Comparison of ENCODE assay signal across 7 mouse cellular contexts in the genomic region with DNA sequence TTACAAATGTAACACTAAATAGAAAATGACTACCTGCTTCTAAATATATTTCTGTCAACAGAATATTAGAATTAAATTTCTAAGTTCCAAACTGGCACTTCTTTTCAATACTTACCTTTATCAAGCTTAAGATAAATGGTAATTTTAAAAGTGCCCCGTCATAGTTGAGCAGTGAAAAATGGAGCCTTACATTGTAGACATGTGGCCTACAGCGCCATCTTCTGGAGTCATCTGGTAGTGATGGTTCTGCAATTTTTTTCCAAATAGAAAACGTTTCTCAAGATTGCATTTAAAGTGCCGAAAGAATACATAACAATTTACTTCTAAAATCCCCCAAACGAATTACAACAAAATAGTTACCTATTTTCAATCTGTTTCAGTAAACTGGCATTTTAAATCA.
DNase-seq lines count a peak whose midpoint lies in the region; ATAC-seq and TF ChIP-seq lines count a peak whose summit lies in the region.

No protein-coding gene starts in this region.

- no peak for TF ChIP-seq EP300 in stomach, postnatal 0 days (optimal IDR thresholded peaks at IDR 0.05)

- no peak overlapping the region for H3K27ac ChIP-seq in intestine, postnatal 0 days (ENCODE audit: low read depth, low read length)
- H3K27ac ChIP-seq in intestine, embryonic 15.5 days, result no peak overlapping the region
- H3K27ac ChIP-seq in limb, embryonic 11.5 days (replicated peaks; ENCODE audit: low read depth, low read length), result no peak overlapping the region
- H3K27ac ChIP-seq in stomach, postnatal 0 days (replicated peaks), result no peak overlapping the region

- H3K4me2 ChIP-seq in intestine, postnatal 0 days (replicated peaks; ENCODE audit: low read depth), result no peak overlapping the region
- no peak overlapping the region for H3K4me2 ChIP-seq in intestine, embryonic 15.5 days (replicated peaks)
- no peak overlapping the region for H3K4me2 ChIP-seq in limb, embryonic 11.5 days (ENCODE audit: low read depth, severe bottlenecking)
- H3K4me2 ChIP-seq in stomach, postnatal 0 days (replicated peaks; ENCODE audit: low read depth), result no peak overlapping the region

- TF ChIP-seq CTCF in intestine, postnatal 0 days (IDR thresholded peaks at IDR 0.05; ENCODE audit: low read depth), result peak; percentile 85
- TF ChIP-seq CTCF in E14TG2a.4 (conservative IDR thresholded peaks at IDR 0.05; ENCODE audit: low read length), result peak; percentile 68
- peak; percentile 88 for TF ChIP-seq CTCF in stomach, postnatal 0 days (IDR thresholded peaks at IDR 0.05; ENCODE audit: low read depth)

- no peak for ATAC-seq in intestine, postnatal 0 days
- no peak for ATAC-seq in intestine, embryonic 15.5 days
- peak; percentile 80 for ATAC-seq in common myeloid progenitor, adult 5-6 weeks (replicated peaks; ENCODE audit: low read depth, poor library complexity, severe bottlenecking)
- no peak for ATAC-seq in limb, embryonic 11.5 days (ENCODE audit: insufficient number of reproducible peaks, low FRiP score, low TSS enrichment, low read depth)
- no peak for ATAC-seq in stomach, postnatal 0 days (ENCODE audit: low FRiP score, low TSS enrichment)

- WGBS in intestine, postnatal 0 days, result 6% methylated on average over 5 of the region's 5 CpGs
- WGBS in intestine, embryonic 15.5 days, result 6% methylated on average over 5 of the region's 5 CpGs
- WGBS in limb, embryonic 11.5 days, result 16% methylated on average over 5 of the region's 5 CpGs
- 4% methylated on average over 5 of the region's 5 CpGs for WGBS in stomach, postnatal 0 days

- peak; percentile 74 for DNase-seq in 416B (ENCODE audit: low read depth)
- DNase-seq in limb, embryonic 11.5 days (ENCODE audit: low spot score), result peak; percentile 71
- peak; percentile 56 for DNase-seq in stomach, postnatal 0 days (ENCODE audit: low spot score)

- H3K36me3 ChIP-seq in intestine, postnatal 0 days (ENCODE audit: control insufficient read depth, insufficient read depth), result peaks cover 14% of the 10 kb centered on the region
- H3K36me3 ChIP-seq in intestine, embryonic 15.5 days, result no peaks in the 10 kb centered on the region
- H3K36me3 ChIP-seq in E14TG2a.4 (ENCODE audit: insufficient read depth, low read length), result 0 out of 2 replicates have a peak, but pooled peaks cover 2% of the 10 kb centered on the region
- H3K36me3 ChIP-seq in limb, embryonic 11.5 days (ENCODE audit: control insufficient read depth, insufficient read depth, low read length), result no peaks in the 10 kb centered on the region
- no peaks in the 10 kb centered on the region for H3K36me3 ChIP-seq in stomach, postnatal 0 days (ENCODE audit: control insufficient read depth, insufficient read depth, low read length)

- H3K4me1 ChIP-seq in intestine, postnatal 0 days (replicated peaks; ENCODE audit: control insufficient read depth, insufficient read depth, low read length), result no peaks in the 10 kb centered on the region
- no peaks in the 10 kb centered on the region for H3K4me1 ChIP-seq in intestine, embryonic 15.5 days (replicated peaks)
- H3K4me1 ChIP-seq in E14TG2a.4 (replicated peaks; ENCODE audit: low read depth, low read length), result peaks cover 26% of the 10 kb centered on the region
- no peaks in the 10 kb centered on the region for H3K4me1 ChIP-seq in limb, embryonic 11.5 days (ENCODE audit: control insufficient read depth, insufficient read depth, low read length)
- no peaks in the 10 kb centered on the region for H3K4me1 ChIP-seq in stomach, postnatal 0 days (replicated peaks; ENCODE audit: control insufficient read depth, insufficient read depth)

- no peaks in the 10 kb centered on the region for H3K9me3 ChIP-seq in intestine, postnatal 0 days (ENCODE audit: control insufficient read depth)
- H3K9me3 ChIP-seq in intestine, embryonic 15.5 days, result no peaks in the 10 kb centered on the region
- no peaks in the 10 kb centered on the region for H3K9me3 ChIP-seq in E14TG2a.4 (ENCODE audit: low read length)
- no peaks in the 10 kb centered on the region for H3K9me3 ChIP-seq in limb, embryonic 11.5 days (ENCODE audit: control insufficient read depth, low read length)
- H3K9me3 ChIP-seq in stomach, postnatal 0 days (ENCODE audit: control insufficient read depth, low read length), result no peaks in the 10 kb centered on the region

- H3K4me3 ChIP-seq in intestine, postnatal 0 days (ENCODE audit: low read depth, low read length), result no peak overlapping the region
- no peak overlapping the region for H3K4me3 ChIP-seq in intestine, embryonic 15.5 days (replicated peaks)
- no peak overlapping the region for H3K4me3 ChIP-seq in E14TG2a.4 (replicated peaks; ENCODE audit: low read length)
- H3K4me3 ChIP-seq in limb, embryonic 11.5 days (ENCODE audit: low read depth, low read length), result no peak overlapping the region
- no peak overlapping the region for H3K4me3 ChIP-seq in stomach, postnatal 0 days (ENCODE audit: low read depth, low read length)

- no peak overlapping the region for H3K9ac ChIP-seq in intestine, postnatal 0 days (ENCODE audit: low read depth, low read length)
- H3K9ac ChIP-seq in intestine, embryonic 15.5 days, result no peak overlapping the region
- no peak overlapping the region for H3K9ac ChIP-seq in limb, embryonic 11.5 days (ENCODE audit: low read length)
- no peak overlapping the region for H3K9ac ChIP-seq in stomach, postnatal 0 days (ENCODE audit: low read length)

- H3K27me3 ChIP-seq in intestine, postnatal 0 days (replicated peaks; ENCODE audit: control insufficient read depth, insufficient read depth, low read length), result no peaks in the 10 kb centered on the region
- H3K27me3 ChIP-seq in intestine, embryonic 15.5 days (replicated peaks), result no peaks in the 10 kb centered on the region
- H3K27me3 ChIP-seq in E14TG2a.4 (ENCODE audit: insufficient read depth, low read length), result no peaks in the 10 kb centered on the region
- no peaks in the 10 kb centered on the region for H3K27me3 ChIP-seq in limb, embryonic 11.5 days (ENCODE audit: control insufficient read depth, insufficient read depth, low read length)
- H3K27me3 ChIP-seq in stomach, postnatal 0 days (ENCODE audit: control insufficient read depth, insufficient read depth, low read length), result no peaks in the 10 kb centered on the region
